Mouse (Mus musculus) frontal cortex, postnatal 36 days (tissue): ENCODE results near the gene Fbxl18.
"Not testable (repeated sequence)": the region's sequence is repeated elsewhere in the genome, so short reads cannot be mapped to it uniquely, and the experiment has no call there.

ENCODE experiments used
- DNase-seq, 2 experiments: peaks; one replicate each; pipeline ENCODE4 v3.0.0; 2022; ENCODE audit warnings: low spot score in 2 of 2

Gene Fbxl18

DNA sequence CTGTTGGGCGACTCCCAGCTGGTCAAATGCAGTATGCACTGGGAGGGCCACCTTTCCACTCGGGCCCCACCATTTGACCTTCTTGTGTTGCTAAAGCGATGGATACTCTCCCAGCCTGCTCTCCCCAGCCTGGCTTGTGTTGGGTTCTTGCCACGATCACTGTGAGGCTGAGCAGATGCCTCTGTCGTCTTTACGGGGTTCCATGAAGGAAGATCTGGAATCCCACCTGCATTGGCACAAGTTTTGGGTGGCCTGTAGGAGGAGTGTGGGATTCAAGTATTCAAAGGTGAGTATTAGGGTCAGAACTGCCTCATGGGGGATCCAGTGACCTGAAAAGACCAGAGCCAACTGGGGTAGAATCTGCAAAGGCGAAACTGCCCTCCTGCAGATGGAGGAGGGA, 5.4 kb upstream of the Fbxl18 start:
- no peak for DNase-seq

DNA sequence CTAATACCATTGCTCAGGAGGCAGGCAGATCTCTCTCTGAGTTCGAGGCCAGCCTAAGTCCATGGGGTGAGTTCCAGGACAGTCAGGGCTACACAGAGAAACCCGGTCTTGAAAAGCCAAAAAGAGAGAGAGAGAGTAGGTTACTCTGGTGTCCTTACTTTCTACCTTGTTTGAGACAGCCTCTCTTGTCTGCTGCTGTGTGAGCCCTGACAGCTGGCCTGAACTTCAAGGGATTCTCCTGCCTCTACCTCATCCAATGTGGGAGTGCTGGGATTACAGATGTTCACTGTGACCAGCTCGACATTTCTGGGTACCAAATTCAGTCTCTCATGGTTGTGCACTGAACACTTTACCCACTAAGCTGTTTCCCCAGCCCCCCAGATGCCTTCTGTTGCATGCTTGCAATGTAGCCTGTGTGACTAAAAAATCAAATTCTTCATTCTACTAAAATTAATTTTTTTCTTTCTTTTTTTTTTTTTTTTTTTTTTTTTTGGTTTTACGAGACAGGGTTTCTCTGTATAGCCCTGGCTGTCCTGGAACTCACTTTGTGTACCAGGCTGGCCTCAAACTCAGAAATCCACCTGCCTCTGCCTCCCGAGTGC, 4.8 kb upstream of the Fbxl18 start:
- no peak for DNase-seq

GRCm38 (mm10) chr5:142899057-142899601, 3.9 kb upstream of the Fbxl18 start:
- peak; percentile 83 to 85 for DNase-seq

- DNase-seq = no peak
Measured at GRCm38 (mm10) chr5:142898316-142898715, 3.1 kb upstream of the Fbxl18 start.

DNA sequence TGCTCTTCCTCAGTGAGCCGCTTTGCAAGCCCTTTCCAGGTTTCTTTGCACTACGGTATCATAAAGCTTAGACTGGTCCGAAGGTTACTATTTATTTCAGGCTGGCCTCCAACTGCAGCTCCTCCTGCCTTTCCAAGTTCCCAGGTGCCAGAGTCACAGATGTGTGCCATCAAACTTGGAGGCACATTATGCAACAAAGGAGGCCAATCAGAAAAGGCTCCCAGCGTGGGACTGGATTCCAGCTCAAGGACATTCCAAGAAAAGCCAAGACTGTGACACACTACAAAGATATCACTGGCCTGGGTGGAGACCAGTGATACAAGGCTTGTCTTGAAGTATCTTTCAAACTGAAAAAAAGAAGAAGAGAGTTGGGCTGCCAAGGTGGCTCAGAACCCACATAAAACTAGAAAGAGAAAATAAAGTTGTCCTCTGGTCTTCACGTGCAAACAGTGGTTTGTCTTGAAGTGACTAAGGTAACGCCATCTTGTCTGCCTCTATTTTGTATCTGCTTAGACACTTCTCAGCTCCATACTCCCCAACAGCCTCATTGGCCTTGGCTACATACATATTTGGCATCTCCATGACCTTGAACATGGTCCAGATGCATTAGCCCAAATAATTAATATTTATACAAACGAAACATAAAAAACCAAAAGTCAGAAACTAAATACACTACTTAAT, 2.5 kb upstream of the Fbxl18 start:
- no peak for DNase-seq

- no peak for DNase-seq
Measured at GRCm38 (mm10) chr5:142896713-142897112, 1.5 kb upstream of the Fbxl18 start.

GRCm38 (mm10) chr5:142896192-142896591, 971 bp upstream of the Fbxl18 start:
- DNase-seq = no peak

DNA sequence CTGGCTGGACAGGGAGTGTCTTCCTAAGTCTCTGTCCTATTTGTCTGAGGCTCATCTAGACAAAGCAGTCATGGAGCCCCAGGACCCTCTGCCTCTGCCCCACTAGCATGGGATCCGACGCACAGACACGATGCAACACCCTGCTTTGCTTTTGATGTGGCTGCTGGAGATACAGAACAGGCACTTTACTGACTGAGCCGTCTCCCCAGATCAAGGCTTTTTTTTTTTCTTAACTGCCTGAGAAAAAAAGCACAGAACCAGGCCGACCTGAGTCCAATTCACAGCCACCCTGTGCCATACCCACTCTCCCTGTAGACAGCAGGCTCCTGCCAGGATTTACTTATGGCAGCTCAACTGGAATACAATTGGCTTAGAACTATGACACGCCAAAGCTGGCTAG, 3.8 kb downstream of the Fbxl18 start:
- DNase-seq = no peak

DNA sequence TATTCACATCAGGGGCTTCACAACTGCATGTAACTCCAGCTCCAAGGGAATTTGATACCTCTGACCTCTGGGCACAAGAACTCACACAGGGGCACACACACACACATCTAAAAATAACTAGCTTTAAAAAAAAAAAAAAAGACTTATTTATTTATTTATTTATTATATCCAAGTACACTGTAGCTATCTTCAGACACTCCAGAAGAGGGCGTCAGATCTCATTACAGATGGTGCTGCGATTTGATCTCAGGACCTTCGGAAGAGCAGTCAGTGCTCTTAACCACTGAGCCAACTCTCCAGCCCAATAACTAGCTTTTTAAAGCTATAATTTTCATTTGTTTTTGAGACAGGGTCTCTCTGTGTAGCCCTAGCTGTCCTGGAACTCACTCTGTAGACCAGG, 7.7 kb downstream of the Fbxl18 start:
- not testable (repeated sequence) for DNase-seq

- DNase-seq = no peak
Measured at GRCm38 (mm10) chr5:142886761-142887160, 8.5 kb downstream of the Fbxl18 start.

GRCm38 (mm10) chr5:142886181-142886580, 9.0 kb downstream of the Fbxl18 start:
- no peak for DNase-seq

GRCm38 (mm10) chr5:142882471-142882870, 12.8 kb downstream of the Fbxl18 start:
- no peak for DNase-seq

DNA sequence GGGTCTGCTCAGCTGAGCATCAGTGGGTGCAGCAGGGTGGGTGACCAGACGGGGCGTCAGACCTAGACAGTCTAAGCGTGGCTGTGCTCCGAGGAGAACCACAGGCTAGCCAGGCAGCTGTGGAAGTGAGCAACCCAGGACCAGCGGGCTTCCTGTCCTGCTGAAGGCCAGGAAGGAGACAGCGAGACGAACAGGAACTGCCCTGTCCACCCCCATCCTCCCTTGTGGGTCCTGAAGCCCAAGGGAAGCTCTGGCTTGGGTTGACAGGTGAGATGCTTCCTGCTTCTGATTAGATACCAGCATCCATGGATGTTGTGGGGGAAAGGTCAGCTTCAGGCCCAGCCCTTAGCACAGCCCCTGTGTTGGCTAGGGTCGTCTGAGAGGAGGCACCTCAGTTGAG, 13.3 kb downstream of the Fbxl18 start:
- DNase-seq = no peak

GRCm38 (mm10) chr5:142880806-142881516, 14.3 kb downstream of the Fbxl18 start:
- DNase-seq = no peak

DNA sequence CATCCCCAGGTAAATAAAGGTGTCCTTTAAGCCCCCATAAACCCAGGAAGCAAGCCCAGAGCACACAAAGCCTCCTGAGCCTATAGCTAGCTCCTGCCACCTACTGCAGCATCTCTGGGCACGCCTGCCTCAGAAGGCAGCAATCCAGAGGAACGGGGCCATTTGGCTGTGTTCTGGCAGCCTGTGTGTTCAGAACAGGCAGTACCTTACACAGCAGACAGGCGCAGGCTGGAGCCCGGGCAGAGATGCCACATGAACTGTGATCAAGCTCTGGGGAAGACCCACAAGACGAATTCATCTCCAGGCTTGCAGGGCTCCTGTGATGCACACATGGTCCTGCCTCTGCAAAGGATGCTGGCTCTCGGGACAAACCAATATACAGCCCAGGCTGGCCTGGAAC, 15.0 kb downstream of the Fbxl18 start:
- DNase-seq = peak; percentile 66 to 67

- peak; percentile 79 to 88 for DNase-seq
Measured at GRCm38 (mm10) chr5:142879318-142880175, 15.7 kb downstream of the Fbxl18 start.

GRCm38 (mm10) chr5:142878570-142878969, 16.7 kb downstream of the Fbxl18 start:
- peak; percentile 61 to 73 for DNase-seq

DNA sequence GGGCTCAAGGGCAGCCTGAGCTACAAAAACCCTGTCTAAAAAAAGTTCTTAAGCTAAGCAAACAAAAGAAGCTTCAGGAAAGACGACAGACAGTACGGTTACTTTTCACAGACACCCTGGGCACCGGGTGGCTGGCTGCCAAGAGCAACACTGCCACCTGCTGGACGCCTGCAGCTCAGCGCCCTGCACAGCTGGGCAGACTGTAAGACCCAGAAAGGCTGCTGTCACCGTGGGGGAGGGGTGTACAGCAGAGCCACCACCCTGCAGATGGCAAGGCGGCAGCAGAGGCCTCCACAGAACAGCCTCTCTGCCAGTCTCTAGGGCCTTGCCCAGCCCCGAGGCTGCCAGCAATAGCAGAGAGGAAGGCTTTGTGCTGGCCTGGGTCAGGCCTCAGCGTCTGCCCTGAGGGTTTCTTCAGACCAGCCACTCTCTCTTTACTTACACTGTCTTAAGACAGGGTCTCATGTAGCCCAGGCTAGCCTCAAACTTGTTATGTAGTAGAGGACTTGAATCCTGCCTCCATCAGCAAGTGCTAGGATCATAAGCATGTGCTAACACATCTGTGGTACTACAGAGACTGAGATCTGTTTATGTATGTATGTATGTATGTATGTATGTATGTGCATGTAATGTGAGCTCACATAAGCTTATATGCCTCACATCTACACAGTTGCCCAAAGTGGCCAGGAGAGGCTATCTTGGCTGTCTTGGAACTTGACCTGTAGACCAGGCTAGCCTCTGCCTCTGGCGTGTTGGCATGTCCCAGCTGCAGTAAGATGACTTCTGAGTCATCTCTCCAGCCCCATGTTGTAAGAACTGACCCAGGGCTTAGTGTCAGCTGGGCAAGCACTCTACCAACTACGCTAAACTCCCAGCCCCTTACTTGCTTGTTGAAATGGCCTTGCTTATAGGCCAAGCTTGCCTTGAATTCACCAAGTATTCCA, 17.6 kb downstream of the Fbxl18 start:
- peak; percentile 88 to 90 for DNase-seq

DNA sequence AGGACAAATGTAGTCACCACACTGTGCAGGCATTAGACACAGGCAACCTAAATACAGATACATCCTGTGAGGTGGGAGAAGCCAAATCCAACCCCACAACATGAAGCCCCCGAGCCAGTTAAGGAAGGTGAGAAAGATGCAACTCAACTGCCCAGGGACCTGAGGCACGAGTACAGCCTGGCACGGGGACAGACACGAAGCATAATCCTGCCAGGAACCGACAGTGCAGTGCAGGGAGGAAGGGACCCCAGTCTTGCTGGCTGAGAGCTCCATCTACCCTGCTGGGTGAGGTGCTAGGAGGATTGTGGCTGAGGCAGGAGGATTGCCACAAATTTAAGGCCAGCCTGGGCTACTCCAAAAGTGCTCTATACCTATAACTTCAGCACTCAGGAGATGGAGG, 18.3 kb downstream of the Fbxl18 start:
- no peak for DNase-seq

- DNase-seq = no peak
Measured at GRCm38 (mm10) chr5:142875513-142875905, 19.7 kb downstream of the Fbxl18 start.
